Mouse (Mus musculus): ENCODE measurements at regions not wholly inside any gene's neighbourhood (a gene's known extent, or its start where the extent isn't known, plus 50 kb on each side); places are given as distances from the start of the nearest gene placed in this dataset.
"Not testable (repeated sequence)": the region's sequence is repeated elsewhere in the genome, so short reads cannot be mapped to it uniquely, and the experiment has no call there.

GRCm38 (mm10) chr4:7948020-7948419 is 290.8 kb downstream of the Car8 start:
- no peak for DNase-seq (ENCODE audit: low spot score in 2 of 2)

GRCm38 (mm10) chr4:7921503-7921902 is 317.3 kb downstream of the Car8 start:
- DNase-seq (ENCODE audit: low spot score in 2 of 2) = no peak

- no peak for DNase-seq (ENCODE audit: low spot score in 2 of 2)
These were observed 325.6 kb downstream of the Car8 start for GRCm38 (mm10) chr4:7913191-7913590.

- no peak for DNase-seq (ENCODE audit: low spot score in 2 of 2)
These were observed 326.2 kb downstream of the Car8 start for GRCm38 (mm10) chr4:7912675-7913074.

- no peak for DNase-seq (ENCODE audit: low spot score in 2 of 2)
These were observed 335.7 kb downstream of the Car8 start for GRCm38 (mm10) chr4:7903130-7903529.

- no peak for DNase-seq (ENCODE audit: low spot score in 2 of 2)
These were observed 343.9 kb downstream of the Car8 start for GRCm38 (mm10) chr4:7894914-7895313.

GRCm38 (mm10) chr4:7891128-7891527 is 347.7 kb downstream of the Car8 start:
- peak in 1 of 2 experiments; percentile 7 for DNase-seq (ENCODE audit: low spot score in 2 of 2)

GRCm38 (mm10) chr4:7854518-7854917 is 384.3 kb downstream of the Car8 start:
- no peak for DNase-seq (ENCODE audit: low spot score in 2 of 2)

- DNase-seq (ENCODE audit: low spot score in 2 of 2) = peak; percentile 18 to 57
These were observed 385.6 kb downstream of the Car8 start for GRCm38 (mm10) chr4:7853121-7853782.

GRCm38 (mm10) chr4:7852006-7852615 is 386.7 kb downstream of the Car8 start:
- DNase-seq (ENCODE audit: low spot score in 2 of 2) = no peak

- no peak for DNase-seq (ENCODE audit: low spot score in 2 of 2)
These were observed 391.4 kb downstream of the Car8 start for GRCm38 (mm10) chr4:7847411-7847810.

- DNase-seq (ENCODE audit: low spot score in 2 of 2) = no peak
These were observed 409.7 kb downstream of the Car8 start for GRCm38 (mm10) chr4:7829126-7829525.

- no peak for DNase-seq (ENCODE audit: low spot score in 2 of 2)
These were observed 419.0 kb downstream of the Car8 start for GRCm38 (mm10) chr4:7819847-7820246.

GRCm38 (mm10) chr4:7777761-7778160 is 461.1 kb downstream of the Car8 start:
- DNase-seq (ENCODE audit: low spot score in 2 of 2) = not testable (repeated sequence)

- no peak for DNase-seq (ENCODE audit: low spot score in 2 of 2)
These were observed 483.4 kb downstream of the Car8 start for GRCm38 (mm10) chr4:7755473-7755872.

- DNase-seq (ENCODE audit: low spot score in 2 of 2) = no peak
These were observed 484.9 kb downstream of the Car8 start for GRCm38 (mm10) chr4:7753931-7754330.

- DNase-seq (ENCODE audit: low spot score in 2 of 2) = no peak
These were observed 487.6 kb downstream of the Car8 start for GRCm38 (mm10) chr4:7751208-7751607.

GRCm38 (mm10) chr4:7722893-7723292 is 515.9 kb downstream of the Car8 start:
- no peak for DNase-seq (ENCODE audit: low spot score in 2 of 2)

- DNase-seq (ENCODE audit: low spot score in 2 of 2) = no peak
These were observed 550.3 kb downstream of the Car8 start for GRCm38 (mm10) chr4:7688516-7688915.

- DNase-seq (ENCODE audit: low spot score in 2 of 2) = peak; percentile 5 to 17
These were observed 551.6 kb downstream of the Car8 start for GRCm38 (mm10) chr4:7687231-7687630.

- DNase-seq (ENCODE audit: low spot score in 2 of 2) = no peak
These were observed 568.1 kb downstream of the Car8 start for GRCm38 (mm10) chr4:7670795-7671105.

GRCm38 (mm10) chr4:7669992-7670794 is 568.6 kb downstream of the Car8 start:
- no peak for DNase-seq (ENCODE audit: low spot score in 2 of 2)

All from thymus, postnatal 10 days (tissue).